Mouse (Mus musculus) thymus, postnatal 10 days (tissue): ENCODE data around the gene Tor1aip1.
A peak's percentile ranks its signal among the peaks of the same experiment; 100 is the strongest.

Source experiments
- DNase-seq, 2 experiments: peaks; one replicate each; pipeline ENCODE4 v3.0.0; 2021; ENCODE audit warnings: low spot score in 2 of 2

Tor1aip1 gene

GRCm38 (mm10) chr1:156035930-156036737, at the start of gene Tor1aip1:
Gene Tor1aip1 (minus strand): TSS chr1:156036480.
- peak; percentile 96 to 99 for DNase-seq

DNA sequence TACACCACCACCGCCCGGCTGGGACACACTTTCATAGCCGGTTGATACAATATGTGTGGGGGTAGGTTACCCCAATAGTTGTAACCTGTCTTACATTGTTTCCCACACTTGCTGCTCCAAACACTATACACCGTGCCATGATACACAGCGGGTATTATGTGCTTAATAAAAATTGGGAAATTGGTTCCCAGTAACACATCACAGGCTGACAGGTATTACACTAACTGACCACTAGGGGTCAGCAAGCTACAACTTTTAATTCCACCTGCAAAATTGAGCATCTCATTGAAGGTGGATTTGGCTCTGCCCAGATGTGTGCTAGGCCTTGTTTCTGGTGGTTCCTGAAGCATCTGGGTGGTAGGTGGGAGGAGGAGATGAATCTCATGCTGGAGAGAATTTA, 49.5 kb upstream of the Tor1aip1 start:
- DNase-seq = peak in 1 of 2 experiments; percentile 50

- DNase-seq = no peak
Observed at GRCm38 (mm10) chr1:156084603-156085002, 48.3 kb upstream of the Tor1aip1 start.

GRCm38 (mm10) chr1:156077655-156078054, 41.4 kb upstream of the Tor1aip1 start:
- DNase-seq = no peak

DNA sequence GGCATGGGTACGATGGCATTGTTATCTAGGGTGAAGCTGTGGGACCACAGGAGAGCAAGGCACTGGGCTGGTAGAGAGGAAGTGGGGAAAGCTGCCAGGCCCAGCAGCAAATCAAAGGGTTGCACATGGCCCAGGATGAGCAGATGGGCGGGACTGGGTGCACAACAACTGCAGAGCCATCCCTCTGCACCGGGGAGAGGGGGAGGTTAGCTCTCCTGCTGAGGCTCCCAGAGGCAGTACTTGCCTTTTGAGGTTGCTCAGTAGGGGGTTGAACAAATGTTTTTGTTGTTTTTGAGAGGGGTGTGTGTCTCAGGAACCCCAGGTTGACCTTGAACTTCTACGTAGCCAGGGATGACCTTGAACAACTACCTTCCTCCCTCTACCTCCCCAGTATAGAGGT, 40.2 kb upstream of the Tor1aip1 start:
- peak; percentile 58 for DNase-seq

DNA sequence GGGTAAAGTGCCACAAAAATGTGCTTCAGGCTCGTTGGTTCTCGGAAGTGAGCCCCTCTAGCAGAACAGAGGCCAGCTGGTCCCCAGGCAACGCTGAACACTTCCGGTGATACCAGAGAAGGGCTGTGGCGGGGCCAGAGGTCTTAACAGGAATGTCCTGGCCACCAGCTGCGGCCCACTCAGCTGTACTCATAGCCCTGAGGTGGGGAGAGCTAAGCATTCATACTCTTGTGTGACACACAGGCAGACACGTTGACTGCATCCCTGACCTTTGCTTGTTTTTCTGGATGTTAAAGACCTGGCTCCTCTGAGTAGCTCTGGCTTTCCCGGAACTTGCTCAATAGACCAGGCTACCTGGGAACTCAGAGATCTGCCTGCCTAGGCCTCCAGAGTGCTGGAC, 38.3 kb upstream of the Tor1aip1 start:
- DNase-seq = no peak

GRCm38 (mm10) chr1:156073169-156073821, 37.0 kb upstream of the Tor1aip1 start:
- DNase-seq = no peak

DNA sequence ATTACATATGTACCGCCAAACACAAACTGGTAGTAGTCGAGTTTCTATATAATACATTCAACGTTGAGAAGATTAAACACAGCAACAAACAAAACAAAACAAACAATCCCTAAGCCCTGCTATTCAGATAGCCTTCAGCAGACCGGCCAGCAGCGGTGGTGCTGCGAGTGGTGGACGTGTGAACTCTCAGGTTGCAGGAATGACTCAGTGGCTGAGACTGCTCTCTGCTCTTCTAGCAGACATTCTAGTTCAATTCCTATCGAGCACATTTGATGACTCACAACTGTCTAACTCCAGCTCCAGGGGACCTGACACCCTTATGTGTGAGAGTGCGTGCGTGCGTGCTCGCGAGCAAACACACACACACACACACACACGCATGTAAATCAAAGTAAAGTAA, 33.8 kb upstream of the Tor1aip1 start:
- DNase-seq = no peak

- DNase-seq = no peak
Observed at GRCm38 (mm10) chr1:156066133-156066532, 29.9 kb upstream of the Tor1aip1 start.

GRCm38 (mm10) chr1:156062193-156062592, 25.9 kb upstream of the Tor1aip1 start:
- no peak for DNase-seq

GRCm38 (mm10) chr1:156058207-156058606, 21.9 kb upstream of the Tor1aip1 start:
- no peak for DNase-seq

GRCm38 (mm10) chr1:156046688-156047087, 10.4 kb upstream of the Tor1aip1 start:
- DNase-seq = no peak

DNA sequence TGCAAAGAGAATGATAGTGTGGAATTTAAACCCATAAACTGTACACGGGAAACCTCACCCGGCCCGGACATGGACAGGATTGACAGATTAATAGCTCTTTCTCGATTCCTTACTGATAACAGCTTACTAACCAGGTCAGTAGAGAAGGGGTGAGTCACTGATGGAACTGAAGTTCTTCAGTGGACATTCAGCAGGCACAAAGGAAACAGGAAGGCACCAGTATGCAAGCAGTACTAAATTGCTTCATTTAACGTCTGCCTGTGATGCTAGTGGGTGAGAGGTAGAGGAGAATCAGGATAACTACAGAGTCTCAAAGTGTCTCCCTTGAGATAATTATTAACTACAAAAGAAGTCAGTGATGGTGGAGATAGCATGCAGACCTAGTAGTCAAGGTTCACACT, 7.9 kb upstream of the Tor1aip1 start:
- DNase-seq = no peak

GRCm38 (mm10) chr1:156043027-156043426, 6.7 kb upstream of the Tor1aip1 start:
- peak; percentile 36 to 48 for DNase-seq

- DNase-seq = no peak
Observed at GRCm38 (mm10) chr1:156042481-156042880, 6.2 kb upstream of the Tor1aip1 start.

DNA sequence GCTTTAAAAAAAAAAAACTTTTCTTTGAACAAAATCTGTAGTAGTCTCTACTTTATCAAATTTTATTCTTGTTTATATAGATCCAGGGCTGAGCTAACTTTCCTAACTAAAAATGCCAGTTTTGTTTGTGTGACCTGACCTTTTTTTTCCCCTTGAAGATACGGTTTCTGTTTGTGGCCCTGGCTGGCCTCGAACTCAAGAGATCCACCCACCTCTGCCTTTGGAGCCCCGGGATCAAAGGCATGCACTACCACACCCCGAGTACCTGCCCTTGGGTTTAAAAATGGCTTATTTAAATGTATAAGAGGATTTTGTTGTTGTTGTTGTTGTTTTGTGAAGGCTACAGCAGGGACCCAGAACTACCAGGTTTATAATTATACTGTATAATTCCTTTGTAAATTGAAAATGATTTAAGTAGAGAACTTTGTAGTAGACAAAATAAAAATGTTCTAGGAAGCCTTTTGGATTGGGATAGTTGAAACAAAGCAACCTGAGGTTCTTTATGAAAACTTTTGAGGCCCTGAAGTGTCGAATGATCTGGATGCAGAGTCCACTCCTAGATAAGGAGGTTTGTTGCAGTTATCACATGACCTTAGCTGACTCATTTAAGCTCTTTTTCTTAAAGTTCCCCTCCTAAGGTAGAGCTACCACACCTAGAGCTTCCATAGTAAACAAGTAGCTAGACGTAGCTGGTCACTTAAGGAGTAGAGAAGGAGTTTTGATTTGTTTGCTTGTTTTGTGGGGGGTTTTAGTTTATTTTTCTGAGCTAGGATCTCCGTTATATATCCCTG, 5.4 kb upstream of the Tor1aip1 start:
- DNase-seq = no peak

DNA sequence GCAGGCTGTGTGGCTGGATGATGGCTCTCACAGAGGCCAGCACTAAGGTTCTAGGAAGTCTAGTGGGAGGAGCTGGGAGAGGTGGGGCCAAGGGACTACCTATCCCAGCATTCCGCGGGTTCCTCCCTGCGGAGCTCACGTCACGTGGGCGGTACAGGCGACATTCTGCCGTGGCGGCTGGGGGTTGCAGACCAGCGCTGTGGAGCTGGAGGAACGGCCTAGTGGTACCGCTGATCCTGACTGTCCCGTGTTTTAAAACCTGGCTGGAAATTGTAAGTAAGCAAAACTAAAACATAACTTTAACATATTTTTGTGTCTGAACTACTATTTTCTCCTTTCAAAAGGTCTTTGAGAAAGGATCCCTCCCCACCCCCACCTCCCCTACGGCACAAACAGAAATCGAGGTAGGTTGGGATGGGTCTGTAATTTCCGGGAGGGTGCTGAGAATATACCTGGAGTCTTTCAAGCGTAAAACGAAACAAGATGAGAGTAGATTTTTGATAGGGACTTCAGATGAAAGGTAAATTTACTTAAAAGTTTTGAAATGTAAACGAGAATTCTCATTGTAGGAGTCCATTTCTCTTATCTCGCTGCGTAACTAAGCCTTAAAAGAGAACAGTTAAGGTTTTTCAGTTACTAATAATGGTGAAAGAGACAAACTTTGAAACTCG, 4.6 kb upstream of the Tor1aip1 start:
- peak; percentile 86 to 87 for DNase-seq

DNA sequence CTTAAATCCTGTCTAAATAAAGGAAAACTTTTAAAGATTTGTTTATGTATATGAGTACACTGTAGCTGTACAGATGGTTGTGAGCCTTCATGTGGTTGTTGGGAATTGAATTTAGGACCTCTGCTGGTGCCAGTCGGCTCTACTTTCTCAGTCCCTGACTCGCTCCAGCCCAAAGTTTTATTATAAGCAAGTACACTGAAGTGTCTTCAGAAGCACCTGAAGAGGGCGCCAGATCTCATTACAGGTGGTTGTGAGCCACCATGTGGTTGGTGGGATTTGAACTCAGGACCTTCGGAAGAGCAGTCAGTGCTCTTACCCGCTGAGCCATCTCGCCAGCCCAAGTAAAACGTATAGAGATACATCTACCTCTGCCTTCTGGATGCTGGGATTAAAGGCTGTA, 3.7 kb upstream of the Tor1aip1 start:
- DNase-seq = peak in 1 of 2 experiments; percentile 34

DNA sequence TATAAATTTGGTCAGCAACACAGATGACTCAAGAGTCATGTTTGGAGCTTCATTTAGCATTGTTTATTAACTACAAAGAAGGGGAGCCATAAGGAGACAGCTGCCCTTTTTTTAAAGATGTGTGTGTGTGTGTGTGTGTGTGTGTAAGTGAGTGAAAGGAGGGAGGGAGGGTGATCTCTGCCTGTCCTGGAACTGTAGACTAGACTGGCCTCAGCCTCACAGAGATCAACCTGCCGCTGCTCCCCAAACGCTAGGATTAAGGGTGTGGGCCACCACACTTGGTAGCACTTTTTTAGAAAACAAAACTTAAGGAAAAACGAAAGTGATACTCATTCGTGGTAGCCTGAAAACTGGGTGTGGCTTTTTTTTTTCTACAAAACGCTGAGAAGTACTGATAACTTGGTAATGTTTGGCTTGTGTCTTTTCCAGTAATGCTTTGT, 884 bp upstream of the Tor1aip1 start:
- peak; percentile 17 to 28 for DNase-seq

DNA sequence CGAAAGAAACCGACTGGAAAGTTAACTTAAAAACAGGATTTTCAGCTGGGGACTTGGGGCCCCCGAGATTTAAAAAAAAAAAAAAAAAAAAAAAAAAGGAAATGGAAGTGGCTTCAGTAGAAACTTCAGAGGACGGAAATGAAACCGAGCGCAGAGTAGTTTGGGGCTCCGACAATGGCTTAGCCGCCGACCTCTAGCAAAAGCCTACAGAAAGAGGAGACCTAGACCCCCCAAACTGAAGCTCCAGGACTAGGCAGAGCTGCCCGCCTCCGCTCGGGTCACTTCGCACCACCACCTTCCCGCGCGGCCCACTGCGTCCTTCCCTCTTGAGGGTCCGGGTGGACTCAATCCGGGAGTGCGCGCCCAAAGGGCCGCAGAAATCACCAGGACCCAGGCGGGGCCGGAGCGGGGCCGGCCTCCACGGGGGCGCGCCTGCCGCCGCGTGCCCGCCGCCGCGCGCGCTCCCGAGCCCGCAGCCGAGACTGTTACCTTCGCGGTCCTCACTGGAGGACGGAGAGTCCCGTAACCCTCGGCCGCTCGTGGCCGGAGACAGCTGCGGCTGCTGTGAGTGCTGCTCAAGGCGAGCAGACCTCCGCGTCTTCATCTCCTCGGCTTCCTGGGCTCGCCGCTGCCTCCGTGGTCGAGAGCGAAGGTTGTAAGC, 881 bp downstream of the Tor1aip1 start, which contains the start of gene Tor1aip2:
Tor1aip2 (plus strand) TSS at position 135 of the 661 bp plus-strand sequence.
- peak; percentile 63 to 68 for DNase-seq

GRCm38 (mm10) chr1:156034661-156035060, 1.6 kb downstream of the Tor1aip1 start:
- no peak for DNase-seq
